Mouse (Mus musculus) ES-Bruce4 (cell line): ENCODE measurements at regions not wholly inside any gene's neighbourhood (a gene's known extent, or its start where the extent isn't known, plus 50 kb on each side); places are given as distances from the start of the nearest gene placed in this dataset.
"Not testable (repeated sequence)": the region's sequence is repeated elsewhere in the genome, so short reads cannot be mapped to it uniquely, and the experiment has no call there.

Experiments
- H3K27ac ChIP-seq: 2 replicates; pipeline ENCODE4 v1.5.1; 2012; ENCODE audit warnings: low read length, inconsistent platforms; ENCODE audit not compliant: insufficient read depth
- H3K27me3 ChIP-seq: 2 replicates; pipeline ENCODE4 v1.6.1; 2012; ENCODE audit warnings: mild to moderate bottlenecking, low read length, inconsistent platforms; ENCODE audit not compliant: control insufficient read depth, poor library complexity, insufficient read depth, severe bottlenecking
- H3K36me3 ChIP-seq: 2 replicates; pipeline ENCODE4 v1.6.1; 2012; ENCODE audit warnings: inconsistent platforms, mild to moderate bottlenecking, low read length, moderate library complexity; ENCODE audit not compliant: control insufficient read depth, poor library complexity, insufficient read depth, severe bottlenecking
- H3K4me1 ChIP-seq: one replicate; pipeline ENCODE4 v1.8.1; 2011; ENCODE audit warnings: low read length; ENCODE audit not compliant: control insufficient read depth, insufficient read depth
- H3K4me3 ChIP-seq: 2 replicates; pipeline ENCODE4 v1.5.1; 2011; ENCODE audit warnings: low read depth, mild to moderate bottlenecking, low read length
- H3K9ac ChIP-seq: 2 replicates; pipeline ENCODE4 v1.6.1; 2012; ENCODE audit warnings: low read depth, mild to moderate bottlenecking, inconsistent platforms; ENCODE audit not compliant: poor library complexity, severe bottlenecking
- H3K9me3 ChIP-seq: replicated peaks from 2 replicates; pipeline ENCODE4 v1.6.1; 2012; ENCODE audit warnings: mild to moderate bottlenecking, low read length, inconsistent platforms; ENCODE audit not compliant: control insufficient read depth, poor library complexity, insufficient read depth, severe bottlenecking
- CTCF ChIP-seq: IDR thresholded peaks from one replicate; pipeline ENCODE4 v1.8.1; 2011; ENCODE audit warnings: low read depth, low read length
- EP300 ChIP-seq: IDR thresholded peaks from 2 replicates; pipeline ENCODE4 v1.6.1; 2011; ENCODE audit warnings: low read depth, low read length; ENCODE audit not compliant: insufficient read depth
- POLR2A ChIP-seq: IDR thresholded peaks from one replicate; pipeline ENCODE4 v1.8.1; 2011; ENCODE audit warnings: low read length; ENCODE audit not compliant: insufficient read depth

DNA sequence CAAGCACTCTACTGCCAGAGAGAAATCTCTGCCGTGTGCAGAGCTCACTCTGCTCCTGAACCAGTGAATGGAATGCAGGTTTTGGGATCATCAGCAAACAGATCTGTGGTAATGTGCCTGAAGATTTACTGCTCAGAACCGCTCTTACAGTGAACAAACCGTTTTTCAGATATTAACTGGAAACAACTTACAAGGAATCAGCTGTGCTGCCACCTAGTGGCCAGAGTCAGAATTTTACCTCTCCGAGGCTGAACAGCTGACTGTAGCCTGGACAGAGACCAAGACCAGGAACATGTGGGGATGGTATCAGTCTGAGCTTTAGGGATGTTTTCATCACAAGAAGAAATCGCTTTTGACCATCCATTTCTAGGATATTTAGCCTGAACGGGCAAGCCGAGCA lies 65.3 kb downstream of the Gm15023 start:
- H3K4me3 ChIP-seq, H3K27ac ChIP-seq, H3K9me3 ChIP-seq, H3K9ac ChIP-seq, H3K27me3 ChIP-seq, H3K4me1 ChIP-seq, H3K36me3 ChIP-seq: not testable (repeated sequence)

GRCm38 (mm10) chrX:135110866-135111265 lies 66.6 kb downstream of the Gm15023 start:
- H3K4me1 ChIP-seq, H3K36me3 ChIP-seq, H3K9me3 ChIP-seq, H3K9ac ChIP-seq, H3K4me3 ChIP-seq, H3K27ac ChIP-seq, H3K27me3 ChIP-seq: not testable (repeated sequence)

GRCm38 (mm10) chrX:135101594-135101993 lies 75.8 kb downstream of the Gm15023 start:
- Histone ChIP-seq H3K4me1 (no peaks in the 10 kb centered on the region), H3K36me3 (no peaks in the 10 kb centered on the region), H3K27me3 (no peaks in the 10 kb centered on the region), H3K9ac (no peak overlapping the region), H3K4me3 (no peak overlapping the region), H3K27ac (no peak overlapping the region), H3K9me3 (no peaks in the 10 kb centered on the region)
- TF ChIP-seq CTCF (no peak), POLR2A (no peak), EP300 (no peak)

DNA sequence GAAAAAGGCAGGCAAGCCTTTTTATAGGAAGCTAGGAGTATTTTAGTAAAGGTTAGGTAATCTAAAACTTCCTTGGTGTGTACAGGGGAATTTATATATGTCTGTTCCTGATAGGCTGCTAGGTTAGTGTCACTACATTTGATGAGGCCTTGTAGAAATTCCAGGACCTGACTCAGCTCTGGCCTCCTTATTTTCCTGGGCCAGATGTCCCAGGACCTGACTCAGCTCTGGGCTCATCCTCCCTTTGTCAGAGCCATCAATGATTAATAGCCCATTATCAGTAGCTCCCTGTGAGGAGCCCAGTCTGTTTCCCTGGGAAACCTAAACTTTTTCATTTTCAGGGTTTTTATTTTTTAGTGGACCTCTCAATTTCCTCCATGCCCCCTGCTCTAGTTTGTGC lies 79.3 kb downstream of the Gm15023 start:
- Histone ChIP-seq H3K27me3 (no peaks in the 10 kb centered on the region), H3K36me3 (no peaks in the 10 kb centered on the region), H3K9me3 (no peaks in the 10 kb centered on the region), H3K4me1 (no peaks in the 10 kb centered on the region), H3K27ac (no peak overlapping the region), H3K9ac (no peak overlapping the region), H3K4me3 (no peak overlapping the region)
- TF ChIP-seq CTCF (no peak), EP300 (no peak), POLR2A (no peak)

DNA sequence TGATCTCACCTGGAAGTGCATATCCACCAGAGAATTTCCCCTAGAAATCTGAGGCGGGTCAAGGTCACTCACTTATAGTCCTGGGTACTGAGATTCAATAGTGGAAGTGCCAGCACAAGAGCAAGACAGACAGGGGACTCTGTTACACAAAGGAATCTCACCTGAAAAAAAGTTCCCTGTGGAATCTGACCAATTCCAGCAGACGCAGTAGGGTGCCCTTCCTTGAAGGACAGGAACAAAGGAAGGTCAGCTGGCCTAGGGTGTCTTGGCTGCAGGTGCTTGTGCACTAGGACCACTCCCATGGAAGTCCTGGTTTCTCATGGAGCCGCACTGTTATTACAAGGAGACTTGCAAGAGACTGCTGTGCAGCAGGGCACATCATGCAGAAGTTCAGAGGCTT lies 81.2 kb downstream of the Gm15023 start:
- no peak overlapping the region for H3K4me3 ChIP-seq
- no peak overlapping the region for H3K27ac ChIP-seq
- no peaks in the 10 kb centered on the region for H3K36me3 ChIP-seq
- no peaks in the 10 kb centered on the region for H3K4me1 ChIP-seq
- no peaks in the 10 kb centered on the region for H3K27me3 ChIP-seq
- H3K9me3 ChIP-seq = no peaks in the 10 kb centered on the region
- TF ChIP-seq EP300 (0 out of 2 replicates have a peak, but pooled peaks have one; percentile 7), POLR2A (no peak), CTCF (no peak)
- no peak overlapping the region for H3K9ac ChIP-seq

DNA sequence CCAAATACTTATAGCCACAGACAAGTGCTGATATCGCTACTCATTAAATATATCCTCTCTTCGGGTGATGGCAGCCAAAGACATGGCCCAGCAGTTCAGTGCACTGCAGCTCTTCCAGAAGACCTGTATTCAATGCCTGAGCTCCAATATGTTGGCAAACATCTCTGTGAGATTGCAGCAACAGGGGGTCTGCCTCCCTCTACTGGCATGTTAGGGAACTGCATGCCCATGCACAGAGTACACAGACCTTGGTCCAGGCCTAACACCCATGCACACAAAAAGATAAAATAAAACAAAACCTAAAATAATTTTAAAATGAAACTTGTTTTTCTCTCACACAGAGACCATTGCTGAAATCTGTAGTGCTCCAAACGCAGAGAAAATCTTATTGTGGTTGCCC lies 82.1 kb upstream of the Zmat1 start:
- not testable (repeated sequence) for H3K27ac ChIP-seq, H3K4me1 ChIP-seq, H3K9ac ChIP-seq, H3K27me3 ChIP-seq, H3K4me3 ChIP-seq, H3K36me3 ChIP-seq, H3K9me3 ChIP-seq
- peak; percentile 56 for TF ChIP-seq CTCF

DNA sequence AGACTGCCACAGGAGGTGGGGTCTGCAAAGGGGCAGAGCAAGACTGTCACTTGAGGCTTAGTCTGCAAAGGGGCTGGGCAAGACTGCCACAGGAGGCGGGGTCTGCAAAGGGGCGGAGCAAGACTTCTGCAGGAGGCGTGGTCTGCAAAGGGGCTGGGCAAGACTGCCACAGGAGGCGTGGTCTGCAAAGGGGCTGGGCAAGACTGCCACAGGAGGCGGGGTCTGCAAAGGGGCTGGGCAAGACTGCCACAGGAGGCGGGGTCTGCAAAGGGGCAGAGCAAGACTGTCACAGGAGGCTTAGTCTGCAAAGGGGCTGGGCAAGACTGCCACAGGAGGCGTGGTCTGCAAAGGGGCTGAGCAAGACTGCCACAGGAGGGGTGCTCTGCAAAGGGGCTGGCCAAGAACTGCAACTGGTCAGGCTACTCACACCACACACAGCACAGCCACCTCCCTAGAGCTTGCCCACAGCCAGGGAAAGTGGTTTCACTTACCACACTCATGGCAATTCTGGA lies 78.1 kb upstream of the Zmat1 start:
- H3K27me3 ChIP-seq, H3K9me3 ChIP-seq, H3K9ac ChIP-seq, H3K36me3 ChIP-seq, H3K4me1 ChIP-seq, H3K27ac ChIP-seq: not testable (repeated sequence)
- peak overlapping the region; percentile 16; the same call in 1 of the 2 replicates for H3K4me3 ChIP-seq

GRCm38 (mm10) chrX:135086564-135086963 lies 77.6 kb upstream of the Zmat1 start:
- H3K27ac ChIP-seq, H3K9ac ChIP-seq, H3K9me3 ChIP-seq, H3K4me1 ChIP-seq, H3K4me3 ChIP-seq, H3K27me3 ChIP-seq, H3K36me3 ChIP-seq: not testable (repeated sequence)

DNA sequence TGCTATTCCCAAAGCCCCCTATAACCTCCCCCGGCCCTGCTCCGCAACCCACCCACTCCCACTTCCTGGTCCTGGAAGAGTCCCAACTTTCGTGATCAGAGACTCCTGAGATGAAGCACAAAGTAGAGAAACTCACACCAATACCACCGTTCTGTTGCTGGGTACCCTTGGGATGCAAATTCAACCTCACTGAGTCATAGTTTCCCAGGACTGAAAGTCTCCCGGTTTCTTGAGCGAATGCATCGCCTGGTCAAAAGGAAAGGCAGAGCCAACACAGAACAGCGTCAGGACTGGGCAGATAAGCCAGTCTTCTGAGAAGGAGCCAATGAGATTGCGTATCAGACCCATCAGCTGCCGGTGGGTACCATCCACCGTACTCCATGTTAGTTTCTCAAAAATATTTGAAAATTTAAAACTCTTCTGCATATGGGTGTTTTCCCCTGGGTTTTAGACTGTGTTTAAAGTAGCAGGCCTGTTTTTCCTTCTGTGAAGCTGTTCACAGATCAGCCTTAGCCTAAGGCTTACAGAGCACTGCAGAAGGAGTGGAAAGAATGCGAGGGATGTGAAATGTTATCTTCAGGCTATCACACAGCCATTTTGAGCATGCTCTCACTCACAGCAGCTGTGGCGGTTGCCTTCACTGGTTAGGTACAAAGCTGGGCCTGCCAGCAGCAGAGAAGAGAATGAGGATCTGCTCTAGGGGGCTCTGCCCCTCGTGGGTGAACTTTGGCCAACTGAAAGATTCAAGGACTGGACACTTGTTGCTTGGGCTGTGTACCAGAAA lies 77.0 kb upstream of the Zmat1 start:
- not testable (repeated sequence) for H3K27me3 ChIP-seq, H3K9me3 ChIP-seq, H3K4me3 ChIP-seq, H3K4me1 ChIP-seq, H3K36me3 ChIP-seq, H3K27ac ChIP-seq, H3K9ac ChIP-seq
